Mouse (Mus musculus): ENCODE data around the gene Aanat. TPM values are rescaled to one million over a fixed set of nuclear protein-coding genes. Genes with fewer than 3 reads are reported as not detected.

Aanat gene
- total RNA-seq, 2 experiments from 2014 or later = not detected

DNA sequence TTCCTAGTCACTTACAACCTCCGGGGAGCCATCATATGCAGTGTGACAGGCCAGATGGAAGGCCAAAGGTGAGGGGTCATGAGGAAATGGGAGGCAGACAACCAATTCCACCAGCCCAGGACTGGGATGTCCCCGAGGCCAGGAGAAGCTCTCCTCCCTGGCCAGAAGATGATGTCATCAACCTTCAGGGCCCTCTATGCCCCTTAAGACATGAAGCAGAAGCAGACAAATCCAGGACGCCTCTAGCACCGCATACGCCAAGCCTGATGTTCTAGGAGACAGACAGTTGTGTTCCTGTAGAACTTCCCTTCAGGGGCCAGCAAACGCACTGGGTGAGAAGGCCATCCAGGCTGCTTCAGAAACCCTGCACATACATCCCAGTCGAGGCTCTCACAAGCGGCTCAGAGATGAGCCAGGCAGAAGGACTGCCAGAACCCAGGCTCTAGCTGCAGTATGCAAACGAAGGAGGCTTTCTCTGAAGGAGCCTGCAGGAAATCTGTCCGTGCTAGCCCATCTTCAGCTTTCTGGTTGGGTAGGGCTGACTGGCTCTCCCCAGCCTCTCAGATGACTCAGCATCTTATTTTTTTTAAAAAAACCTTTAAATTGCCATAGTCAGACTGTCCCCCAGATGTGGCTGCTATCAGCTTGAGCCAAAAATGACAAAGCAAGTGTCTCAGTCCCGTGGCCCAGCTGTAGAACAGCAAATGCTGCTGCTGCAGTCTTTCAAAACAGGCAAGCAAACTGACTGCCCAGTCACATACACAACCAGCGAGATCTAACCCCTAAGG is 13.3 kb upstream of the Aanat start:
- ATAC-seq (replicated peaks; ENCODE audit: low FRiP score, poor library complexity, severe bottlenecking) = peak; percentile 67

DNA sequence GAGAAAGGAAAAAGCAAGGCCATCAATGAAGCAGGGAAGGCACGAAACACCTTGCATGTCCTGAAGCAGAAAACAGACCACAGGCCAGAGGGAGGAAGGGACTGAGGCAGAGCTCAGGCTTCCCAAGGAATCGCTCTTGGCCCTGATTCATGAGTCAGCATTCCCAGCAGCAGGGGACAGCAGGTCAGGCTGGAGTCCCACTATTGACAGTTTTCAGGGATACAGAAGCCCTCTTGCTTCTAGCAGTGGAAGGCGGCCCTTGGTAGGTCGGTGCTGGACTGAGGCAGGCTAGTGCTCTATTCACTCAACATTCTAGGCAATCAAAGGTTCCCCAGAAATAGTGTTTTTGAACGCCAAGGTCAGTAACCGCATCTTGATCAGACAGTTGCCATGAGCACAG is 11.7 kb upstream of the Aanat start:
- ATAC-seq (replicated peaks; ENCODE audit: low FRiP score, poor library complexity, severe bottlenecking) = no peak

DNA sequence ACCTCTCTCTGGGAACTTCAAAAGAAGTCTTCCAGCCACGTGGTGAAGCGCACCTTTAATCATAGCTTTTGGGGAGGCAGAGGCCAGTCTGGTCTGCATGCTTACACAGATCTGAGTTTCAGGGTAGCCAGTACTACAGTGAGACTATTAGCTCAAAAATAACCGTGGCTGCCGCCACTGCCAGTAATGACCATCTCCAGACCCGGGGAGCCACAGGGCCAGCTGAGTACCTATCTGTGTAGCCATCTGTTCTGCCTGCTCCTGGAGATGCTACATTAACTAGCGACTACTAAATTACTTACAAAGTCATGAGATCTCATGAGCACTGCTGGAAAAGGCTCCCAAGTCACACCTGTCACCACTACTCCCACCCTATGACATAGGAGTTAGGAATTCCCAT is 11.2 kb upstream of the Aanat start:
- ATAC-seq (replicated peaks; ENCODE audit: low FRiP score, poor library complexity, severe bottlenecking) = no peak

DNA sequence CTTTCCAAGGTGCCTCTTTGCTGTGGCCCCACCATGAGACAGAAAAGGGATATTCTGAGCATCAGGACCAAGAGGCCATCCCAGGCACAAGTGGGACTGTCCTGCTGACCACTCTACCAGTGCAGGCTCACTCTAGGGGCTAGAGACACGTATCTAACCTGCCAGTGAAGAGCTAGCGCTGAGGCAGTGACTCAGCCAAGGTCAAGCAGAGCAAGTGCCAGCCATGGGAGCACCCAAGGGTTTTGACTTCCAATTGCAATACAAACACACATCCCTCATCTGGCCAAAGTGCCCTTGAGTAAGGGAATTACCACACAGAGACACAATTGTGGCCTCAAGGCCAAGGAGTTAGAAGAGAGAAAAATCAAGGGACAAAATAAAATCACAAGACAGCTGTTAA is 10.8 kb upstream of the Aanat start:
- ATAC-seq (replicated peaks; ENCODE audit: low FRiP score, poor library complexity, severe bottlenecking) = no peak

DNA sequence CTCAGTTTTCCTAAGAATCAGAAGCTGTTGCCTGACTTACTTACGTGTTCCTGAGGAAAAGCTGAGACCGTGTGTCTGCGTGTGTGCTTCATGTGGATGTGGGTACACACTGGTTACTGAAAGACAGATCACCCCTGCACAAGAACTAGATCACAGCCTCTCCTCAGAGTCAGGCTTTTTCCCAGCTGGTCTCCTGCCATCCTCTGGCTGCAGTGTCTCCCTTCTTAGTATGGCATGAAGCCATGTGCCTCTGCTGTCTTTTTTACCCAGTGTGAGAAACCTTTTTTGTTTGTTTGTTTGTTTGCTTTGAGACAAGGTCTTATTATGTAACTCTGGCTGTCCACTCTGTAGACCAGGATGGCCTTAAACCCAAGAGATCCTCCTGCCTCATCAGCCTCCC is 7.0 kb upstream of the Aanat start:
- no peak for ATAC-seq (replicated peaks; ENCODE audit: low FRiP score, poor library complexity, severe bottlenecking)

DNA sequence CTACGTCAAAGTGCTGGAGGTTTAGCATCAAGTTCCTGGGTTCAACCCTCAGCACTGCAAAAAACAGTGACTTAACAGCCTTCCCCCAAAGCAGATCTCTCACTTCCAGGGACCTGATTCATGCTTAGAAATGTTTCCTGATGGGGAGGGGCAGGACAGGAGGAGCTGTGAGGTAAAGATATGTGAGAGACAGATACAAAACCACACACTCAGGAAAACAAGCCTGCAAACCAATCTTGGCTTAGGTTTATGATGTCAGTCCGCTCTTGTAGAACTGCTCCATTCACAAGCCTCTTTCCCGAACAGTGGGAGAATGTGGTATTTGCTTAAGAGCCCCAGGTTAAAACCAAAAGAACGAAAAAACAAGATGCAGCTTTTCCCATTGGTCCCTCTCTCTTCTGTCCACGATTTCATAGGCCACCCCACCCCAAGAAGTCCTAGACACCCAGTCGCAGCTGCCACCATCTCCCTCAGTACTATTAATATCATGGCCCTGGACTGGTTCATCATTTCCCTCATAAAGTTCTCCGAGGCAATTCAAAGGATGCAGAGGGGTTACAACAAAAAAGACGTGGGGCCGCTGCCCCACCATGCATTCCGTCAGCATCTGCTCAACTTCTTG is 6.1 kb upstream of the Aanat start:
- peak; percentile 77 for ATAC-seq (replicated peaks; ENCODE audit: low FRiP score, poor library complexity, severe bottlenecking)

DNA sequence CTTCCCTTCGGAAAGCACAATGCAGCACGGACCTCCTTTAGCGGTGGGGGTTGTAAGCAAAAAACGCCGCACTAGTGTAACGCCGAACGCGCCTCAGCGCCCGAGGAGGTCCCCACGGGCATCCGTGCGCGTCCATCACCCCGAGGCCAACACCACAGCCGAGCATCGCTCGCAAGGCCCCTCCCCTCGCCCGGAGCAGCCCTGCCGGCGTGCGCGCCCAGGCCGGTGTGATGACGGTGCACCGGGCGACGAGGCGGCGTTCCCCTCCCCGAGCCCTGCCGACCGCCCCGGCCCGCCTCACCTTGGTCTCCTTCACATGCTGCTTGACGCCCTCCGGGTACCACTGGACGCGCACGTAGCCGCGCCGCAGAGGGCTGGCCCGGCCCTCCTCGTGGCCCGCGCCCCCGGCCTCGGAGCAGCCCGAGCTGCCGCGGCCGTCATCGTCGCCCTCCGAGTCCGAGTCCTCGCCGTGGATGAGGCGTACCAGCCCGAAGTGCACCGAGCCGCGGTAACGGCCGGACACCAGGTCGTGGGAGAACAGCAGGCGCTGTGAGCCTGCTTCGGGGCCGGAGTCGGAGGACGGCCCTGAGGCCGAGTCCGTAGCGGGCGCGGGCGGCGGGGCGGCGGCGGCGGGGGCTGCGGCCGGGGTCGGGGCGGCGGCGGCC is 5.4 kb upstream of the Aanat start:
- peak; percentile 67 for ATAC-seq (replicated peaks; ENCODE audit: low FRiP score, poor library complexity, severe bottlenecking)

DNA sequence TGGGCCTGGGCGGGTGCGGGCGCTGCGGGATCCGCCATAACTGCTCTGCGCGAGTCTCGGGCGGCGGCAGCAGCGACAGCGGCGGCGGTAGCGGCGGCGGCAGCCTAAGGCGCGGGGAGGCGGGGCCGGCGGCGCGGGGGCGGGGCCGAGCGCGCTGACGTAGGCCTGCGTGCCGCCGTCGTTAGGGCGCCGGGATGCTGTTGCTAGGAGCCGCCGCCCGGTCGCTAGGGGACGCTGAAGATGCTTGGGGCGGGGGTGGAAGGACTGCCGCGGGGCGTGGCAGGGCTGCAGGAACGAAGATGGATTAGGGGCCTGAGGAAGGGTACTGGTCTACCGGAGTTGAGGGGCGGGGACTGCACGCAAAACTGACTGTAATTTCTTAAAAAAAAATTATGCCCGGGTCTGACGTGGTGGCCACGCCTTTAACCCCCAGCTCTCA is 4.8 kb upstream of the Aanat start, which contains the start of gene Ube2o:
Gene Ube2o (minus strand): TSS at position 72 of the 439 bp plus-strand sequence.
- ATAC-seq (replicated peaks; ENCODE audit: low FRiP score, poor library complexity, severe bottlenecking) = peak; percentile 75

DNA sequence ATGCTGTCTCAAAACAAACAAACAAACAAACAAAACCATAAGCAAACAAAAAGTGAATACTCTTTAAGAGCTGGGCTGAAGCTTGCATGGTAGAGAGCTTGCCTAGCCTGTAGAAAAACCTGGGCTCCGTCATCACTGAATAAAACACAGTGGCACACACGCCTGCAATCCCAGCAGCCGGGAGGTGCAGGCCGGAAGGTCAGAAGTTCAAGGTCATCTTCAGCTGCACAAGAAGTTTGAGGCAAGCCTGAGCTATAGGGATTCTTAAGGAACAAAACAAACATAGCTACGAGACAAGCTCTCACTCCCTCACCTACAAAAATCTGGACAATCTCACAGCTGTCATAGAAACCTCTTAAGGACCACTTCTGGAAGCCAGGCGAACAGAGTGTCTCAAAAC is 550 bp upstream of the Aanat start:
- ATAC-seq (replicated peaks; ENCODE audit: low FRiP score, poor library complexity, severe bottlenecking) = no peak

DNA sequence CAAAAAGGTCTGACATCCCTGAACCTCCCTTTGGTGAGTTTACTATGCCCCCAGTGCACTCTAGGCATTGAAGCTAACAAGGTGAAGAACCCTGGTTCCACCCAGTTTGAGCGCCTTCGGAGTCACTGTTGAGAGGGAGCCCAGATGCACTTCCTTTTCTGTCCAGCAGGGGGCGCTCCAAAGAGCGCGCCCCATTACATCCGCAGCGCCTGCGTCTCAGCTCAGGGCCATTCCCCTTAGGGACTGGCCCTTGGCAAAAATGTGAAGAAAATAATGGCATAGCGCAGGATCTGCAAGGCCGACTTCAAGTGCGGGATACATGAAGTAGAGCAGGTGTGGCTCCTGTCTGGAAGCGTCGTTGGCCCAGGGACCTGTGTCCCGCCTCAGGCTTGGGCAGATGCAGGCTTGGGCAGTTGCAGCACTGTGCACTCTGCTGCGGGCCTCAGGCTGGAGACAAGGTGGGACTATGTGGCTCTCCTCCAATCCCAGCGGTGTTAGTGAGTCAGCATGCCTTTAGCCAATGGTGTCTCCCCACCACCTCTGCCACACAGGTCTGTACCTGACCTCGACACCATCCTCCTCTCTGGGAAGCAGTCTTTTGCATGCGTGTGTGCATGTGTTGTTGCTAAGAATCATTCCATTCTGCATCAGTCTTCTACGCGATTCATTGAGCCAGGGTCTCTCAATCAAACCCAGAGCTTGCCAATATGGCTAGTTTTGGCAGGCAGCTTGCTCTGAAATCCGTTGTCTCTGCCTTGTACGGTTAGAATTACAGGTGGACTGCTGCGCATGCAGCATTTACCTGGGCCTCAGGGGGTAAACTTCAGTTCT is 784 bp downstream of the Aanat start:
- ATAC-seq (replicated peaks; ENCODE audit: low FRiP score, poor library complexity, severe bottlenecking) = peak; percentile 80

DNA sequence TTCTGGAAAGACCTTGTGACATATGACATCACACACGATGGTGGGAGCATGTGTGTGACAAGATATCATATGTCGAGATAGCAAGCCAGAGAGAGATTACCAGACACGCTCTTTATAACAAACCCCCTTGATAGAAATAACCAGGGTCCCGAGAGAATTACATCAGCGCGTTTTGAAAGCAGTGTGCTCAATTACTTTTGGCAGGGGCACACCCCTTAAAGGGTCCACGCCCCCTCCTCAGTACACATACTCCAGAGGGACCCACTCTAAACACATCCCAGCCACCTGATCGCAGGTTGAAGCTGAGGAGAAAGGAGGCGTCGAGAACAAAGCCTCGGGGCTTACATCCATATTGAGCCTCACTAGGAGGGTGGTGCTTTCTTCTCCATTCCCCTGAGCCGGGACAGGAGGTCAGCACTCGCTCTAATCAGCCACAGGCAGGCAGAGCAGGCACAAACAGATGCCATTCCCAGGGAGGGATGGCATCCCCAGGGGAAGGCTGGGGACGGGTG is 2.8 kb downstream of the Aanat start:
- ATAC-seq (replicated peaks; ENCODE audit: low FRiP score, poor library complexity, severe bottlenecking) = no peak

DNA sequence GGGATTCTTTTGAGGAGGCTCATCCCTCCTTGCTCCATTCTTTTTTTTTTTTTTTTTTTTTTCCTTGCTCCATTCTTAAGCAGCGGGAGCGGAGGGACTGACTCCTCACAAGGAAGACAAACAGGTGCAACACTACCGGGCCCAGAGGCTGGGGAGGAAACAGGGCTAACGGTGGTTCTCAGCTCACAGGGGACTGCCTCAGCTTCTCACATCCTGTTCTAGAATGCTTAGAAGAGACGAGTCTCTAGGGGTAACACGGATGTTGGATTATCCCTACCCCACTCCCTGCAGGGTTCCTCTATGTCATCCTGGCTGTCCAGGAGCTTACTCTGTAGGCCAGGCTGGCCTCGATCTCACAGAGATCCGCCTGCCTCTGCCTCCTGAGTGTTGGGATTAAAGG is 3.3 kb downstream of the Aanat start:
- ATAC-seq (replicated peaks; ENCODE audit: low FRiP score, poor library complexity, severe bottlenecking) = no peak

DNA sequence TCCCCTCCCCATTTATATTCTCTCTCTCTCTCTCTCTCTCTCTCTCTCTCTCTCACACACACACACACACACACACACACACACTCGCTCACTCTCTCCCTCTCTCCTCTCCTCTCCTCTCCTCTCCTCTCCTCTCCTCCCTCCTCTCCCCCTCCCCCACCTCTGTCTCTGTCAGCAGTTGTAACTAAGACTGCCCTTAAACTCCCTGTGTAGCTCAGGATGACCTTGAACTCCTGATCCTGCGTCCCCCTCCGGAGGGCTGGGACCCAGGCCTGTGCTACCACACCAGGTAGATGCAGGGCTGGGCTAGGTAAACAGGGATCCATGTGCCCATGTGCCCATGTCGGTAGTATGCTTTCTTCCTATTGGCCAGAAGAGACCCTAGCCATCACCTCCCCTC is 5.4 kb downstream of the Aanat start:
- ATAC-seq (replicated peaks; ENCODE audit: low FRiP score, poor library complexity, severe bottlenecking) = no peak

DNA sequence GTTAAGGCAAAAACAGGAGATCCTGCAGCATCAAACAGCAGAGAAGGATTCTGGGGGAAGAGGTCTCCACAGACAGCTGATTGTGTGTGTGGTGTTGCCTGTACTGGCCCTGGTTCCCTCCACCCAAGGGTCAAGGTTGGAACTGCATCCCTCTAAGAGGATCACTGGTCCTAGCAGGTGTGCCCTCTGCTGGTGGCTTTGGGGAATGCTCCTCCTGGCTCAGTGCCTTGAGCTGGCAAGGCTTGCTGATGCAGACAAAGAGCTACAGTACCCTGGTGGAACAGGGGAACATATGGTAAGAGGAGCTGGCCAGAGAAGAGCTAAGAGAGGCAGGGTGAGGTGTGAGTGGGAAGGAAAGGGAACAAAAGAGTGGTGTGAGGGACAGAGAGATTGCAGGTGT is 6.2 kb downstream of the Aanat start:
- peak; percentile 89 for ATAC-seq (replicated peaks; ENCODE audit: low FRiP score, poor library complexity, severe bottlenecking)

DNA sequence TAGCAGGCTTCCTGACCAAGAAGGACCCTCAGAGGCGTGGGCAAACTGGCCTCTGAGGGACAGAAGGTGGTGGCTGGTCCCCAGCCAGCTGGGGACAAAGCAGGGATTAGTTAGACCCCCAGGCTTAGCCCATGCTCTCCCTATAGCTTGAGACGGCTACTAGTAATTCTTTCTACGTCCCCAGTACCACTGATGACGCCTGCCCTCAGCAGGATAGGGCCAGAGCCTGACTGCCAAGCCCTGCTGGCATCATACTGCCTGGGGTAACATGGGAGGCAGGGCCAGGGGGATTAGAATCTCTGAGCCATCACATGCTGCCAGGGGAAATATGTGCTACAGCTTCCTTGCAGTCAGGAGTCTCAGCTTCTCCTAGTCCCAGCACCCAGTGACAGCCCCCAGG is 7.1 kb downstream of the Aanat start:
- ATAC-seq (replicated peaks; ENCODE audit: low FRiP score, poor library complexity, severe bottlenecking) = no peak

DNA sequence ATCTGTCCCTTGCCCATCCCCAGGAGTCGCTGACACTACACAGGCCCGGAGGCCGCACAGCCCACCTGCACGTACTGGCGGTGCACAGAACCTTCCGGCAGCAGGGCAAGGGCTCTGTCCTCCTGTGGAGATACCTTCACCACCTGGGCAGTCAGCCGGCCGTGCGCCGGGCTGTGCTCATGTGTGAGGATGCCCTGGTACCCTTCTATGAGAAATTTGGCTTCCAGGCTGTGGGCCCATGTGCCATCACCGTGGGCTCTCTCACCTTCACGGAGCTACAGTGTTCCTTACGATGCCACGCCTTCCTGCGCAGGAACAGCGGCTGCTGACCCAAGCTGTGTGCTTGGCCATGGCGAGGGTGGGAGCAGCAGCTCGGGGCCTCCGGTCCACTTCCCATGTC is 10.5 kb downstream of the Aanat start:
- ATAC-seq (replicated peaks; ENCODE audit: low FRiP score, poor library complexity, severe bottlenecking) = no peak

DNA sequence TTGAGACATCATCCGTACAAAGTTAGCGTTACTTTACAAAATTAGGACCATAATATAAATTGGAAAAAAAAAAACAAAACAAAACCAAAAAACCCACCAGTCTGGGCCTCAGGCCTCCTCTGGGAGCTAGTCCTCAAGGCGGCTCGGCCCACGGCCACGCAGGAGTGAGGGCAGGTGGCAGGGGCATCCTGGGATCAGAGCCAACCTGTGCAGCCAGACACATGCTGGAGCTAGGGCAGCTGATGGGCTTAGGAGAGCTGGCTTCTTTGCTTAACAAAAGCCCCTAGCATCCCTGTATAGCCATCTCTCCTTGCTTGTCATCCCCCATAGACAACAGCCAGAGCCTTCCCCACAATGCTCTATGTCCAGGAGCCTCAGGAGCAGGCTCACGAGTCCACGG is 12.0 kb downstream of the Aanat start:
- no peak for ATAC-seq (replicated peaks; ENCODE audit: low FRiP score, poor library complexity, severe bottlenecking)

DNA sequence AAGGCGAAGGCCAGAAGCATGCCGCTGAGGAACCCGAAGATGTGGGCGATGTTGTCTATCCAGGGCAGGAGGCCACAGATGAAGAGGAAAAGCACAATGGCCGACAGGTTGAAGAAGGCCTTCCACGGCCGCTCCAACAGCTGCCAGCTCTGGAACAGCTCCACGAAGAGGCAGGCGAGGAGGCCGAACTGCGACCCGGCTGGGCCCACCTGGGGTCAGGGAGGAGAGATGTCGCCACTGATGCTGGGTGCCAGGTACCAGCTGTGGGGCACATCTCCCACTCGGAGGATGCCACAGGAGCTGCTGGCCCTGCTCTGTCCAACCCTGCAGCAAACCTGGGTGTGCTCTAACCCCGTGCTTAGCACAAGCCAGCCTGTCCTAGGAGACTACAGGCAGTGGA is 13.0 kb downstream of the Aanat start:
- no peak for ATAC-seq (replicated peaks; ENCODE audit: low FRiP score, poor library complexity, severe bottlenecking)

DNA sequence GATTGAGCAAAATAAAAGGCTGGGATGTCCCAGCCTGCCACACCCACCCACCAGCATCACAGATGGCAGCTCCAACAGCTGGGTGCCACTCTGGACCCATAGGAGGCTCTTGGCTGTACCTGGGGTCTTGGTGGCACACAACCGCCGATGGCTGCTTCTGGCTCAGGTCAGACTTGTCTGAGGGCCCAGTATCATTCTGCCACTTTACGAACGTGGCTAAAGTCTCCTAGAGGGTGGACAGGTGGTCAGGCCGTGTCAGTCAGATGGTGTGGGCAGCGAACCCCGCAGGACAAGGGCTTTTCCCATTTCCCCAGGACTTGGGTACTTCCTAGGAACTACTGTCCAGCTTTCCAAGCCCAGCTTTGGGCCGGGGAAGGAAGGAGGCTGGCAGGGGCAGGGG is 14.9 kb downstream of the Aanat start:
- ATAC-seq (replicated peaks; ENCODE audit: low FRiP score, poor library complexity, severe bottlenecking) = no peak

DNA sequence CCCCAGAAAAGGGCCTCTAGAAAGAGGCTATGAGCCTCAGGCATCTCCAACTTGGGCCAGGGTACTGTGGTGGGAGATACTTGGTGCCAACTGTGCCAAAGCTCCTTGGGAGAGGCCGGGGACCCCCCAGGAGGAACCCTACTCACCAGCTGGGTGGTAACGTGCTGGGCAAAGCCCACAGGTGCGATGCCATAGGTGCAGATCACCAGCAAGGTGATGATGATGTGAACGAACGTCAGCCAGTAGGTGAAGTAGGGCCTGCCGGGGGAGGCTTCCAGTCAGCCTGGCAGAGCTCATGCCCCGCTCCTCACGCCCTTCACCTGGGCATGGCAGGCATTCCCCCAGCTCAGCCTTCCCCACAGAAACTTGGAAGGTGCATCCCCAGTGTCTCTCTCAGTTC is 15.8 kb downstream of the Aanat start:
- no peak for ATAC-seq (replicated peaks; ENCODE audit: low FRiP score, poor library complexity, severe bottlenecking)
